Mouse (Mus musculus): Measurements from ENCODE around the gene Eef1akmt1. TPM values are rescaled to one million over a fixed set of nuclear protein-coding genes. Genes with fewer than 3 reads are reported as not detected.

The Eef1akmt1 gene
- polyA plus RNA-seq, 1 experiment, result not detected

GRCm38 (mm10) chr14:57517001-57517400 is 54.4 kb downstream of the Eef1akmt1 start:
- H3K4me1 ChIP-seq (ENCODE audit: control insufficient read depth, insufficient read depth, low read length), result peaks cover 4% of the 10 kb centered on the region; the same call in 1 of the 2 replicates
- TF ChIP-seq POLR2A (IDR thresholded peaks at IDR 0.05; ENCODE audit: insufficient read depth, low read depth, low read length) (no peak), CTCF (IDR thresholded peaks at IDR 0.05; ENCODE audit: insufficient read depth, low read depth, low read length) (no peak)
- H3K27ac ChIP-seq (ENCODE audit: insufficient read depth, low read depth, low read length), result peak overlapping the region; percentile 83
- H3K4me3 ChIP-seq (ENCODE audit: insufficient read depth, low read depth, low read length), result no peak overlapping the region
- 51% methylated on average over 7 of the region's 7 CpGs for WGBS

- WGBS, result 89% methylated on average over 6 of the region's 6 CpGs
- Histone ChIP-seq H3K4me3 (ENCODE audit: insufficient read depth, low read depth, low read length) (no peak overlapping the region), H3K4me1 (ENCODE audit: control insufficient read depth, insufficient read depth, low read length) (peaks cover 4% of the 10 kb centered on the region; the same call in 1 of the 2 replicates), H3K27ac (ENCODE audit: insufficient read depth, low read depth, low read length) (no peak overlapping the region)
- TF ChIP-seq POLR2A (IDR thresholded peaks at IDR 0.05; ENCODE audit: insufficient read depth, low read depth, low read length) (no peak), CTCF (IDR thresholded peaks at IDR 0.05; ENCODE audit: insufficient read depth, low read depth, low read length) (no peak)
Observed at GRCm38 (mm10) chr14:57515156-57515762, 56.2 kb downstream of the Eef1akmt1 start.

- H3K27ac ChIP-seq (ENCODE audit: insufficient read depth, low read depth, low read length), result no peak overlapping the region
- TF ChIP-seq CTCF (IDR thresholded peaks at IDR 0.05; ENCODE audit: insufficient read depth, low read depth, low read length) (no peak), POLR2A (IDR thresholded peaks at IDR 0.05; ENCODE audit: insufficient read depth, low read depth, low read length) (no peak)
- peaks cover 4% of the 10 kb centered on the region; the same call in 1 of the 2 replicates for H3K4me1 ChIP-seq (ENCODE audit: control insufficient read depth, insufficient read depth, low read length)
- H3K4me3 ChIP-seq (ENCODE audit: insufficient read depth, low read depth, low read length), result no peak overlapping the region
- 52% methylated on average over 6 of the region's 6 CpGs for WGBS
Observed at GRCm38 (mm10) chr14:57509554-57509953, 61.9 kb downstream of the Eef1akmt1 start.

GRCm38 (mm10) chr14:57503729-57504128 is 67.7 kb downstream of the Eef1akmt1 start:
- Histone ChIP-seq H3K27ac (ENCODE audit: insufficient read depth, low read depth, low read length) (no peak overlapping the region), H3K4me1 (ENCODE audit: control insufficient read depth, insufficient read depth, low read length) (no peaks in the 10 kb centered on the region), H3K4me3 (ENCODE audit: insufficient read depth, low read depth, low read length) (no peak overlapping the region)
- TF ChIP-seq CTCF (IDR thresholded peaks at IDR 0.05; ENCODE audit: insufficient read depth, low read depth, low read length) (no peak), POLR2A (IDR thresholded peaks at IDR 0.05; ENCODE audit: insufficient read depth, low read depth, low read length) (no peak)
- 92% methylated on average over 6 of the region's 6 CpGs for WGBS

Other genes starting within 250 kb of the Eef1akmt1 start
- not detected in 2 replicates for gene Cryl1, start 173.1 kb downstream of the Eef1akmt1 start, polyA plus RNA-seq (2012; ENCODE audit: insufficient read depth, insufficient read length, low replicate concordance, missing spikeins)
- not detected in 2 replicates for gene Ift88, start 147.6 kb downstream of the Eef1akmt1 start, polyA plus RNA-seq (2012; ENCODE audit: insufficient read depth, insufficient read length, low replicate concordance, missing spikeins)
- not detected in 2 replicates for gene Il17d, start 46.8 kb downstream of the Eef1akmt1 start, polyA plus RNA-seq (2012; ENCODE audit: insufficient read depth, insufficient read length, low replicate concordance, missing spikeins)
- not detected in 2 replicates for gene Xpo4, start 93.8 kb upstream of the Eef1akmt1 start, polyA plus RNA-seq (2012; ENCODE audit: insufficient read depth, insufficient read length, low replicate concordance, missing spikeins)
- not detected in 2 replicates for gene Gm49361, start 174.5 kb upstream of the Eef1akmt1 start, polyA plus RNA-seq (2012; ENCODE audit: insufficient read depth, insufficient read length, low replicate concordance, missing spikeins)
- gene Lats2, start 186.8 kb upstream of the Eef1akmt1 start, polyA plus RNA-seq (2012; ENCODE audit: insufficient read depth, insufficient read length, low replicate concordance, missing spikeins), result not detected in 2 replicates
- gene Sap18, start 226.6 kb upstream of the Eef1akmt1 start, polyA plus RNA-seq (2012; ENCODE audit: insufficient read depth, insufficient read length, low replicate concordance, missing spikeins), result not detected in 2 replicates